Mouse (Mus musculus) cerebellum, adult 8-10 months (tissue): ENCODE measurements around the gene Olfr978.
"Not testable (repeated sequence)": the region's sequence is repeated elsewhere in the genome, so short reads cannot be mapped to it uniquely, and the experiment has no call there.

Experiments
- DNase-seq: peaks from one replicate; pipeline ENCODE4 v3.0.0; 2022

The Olfr978 gene

DNA sequence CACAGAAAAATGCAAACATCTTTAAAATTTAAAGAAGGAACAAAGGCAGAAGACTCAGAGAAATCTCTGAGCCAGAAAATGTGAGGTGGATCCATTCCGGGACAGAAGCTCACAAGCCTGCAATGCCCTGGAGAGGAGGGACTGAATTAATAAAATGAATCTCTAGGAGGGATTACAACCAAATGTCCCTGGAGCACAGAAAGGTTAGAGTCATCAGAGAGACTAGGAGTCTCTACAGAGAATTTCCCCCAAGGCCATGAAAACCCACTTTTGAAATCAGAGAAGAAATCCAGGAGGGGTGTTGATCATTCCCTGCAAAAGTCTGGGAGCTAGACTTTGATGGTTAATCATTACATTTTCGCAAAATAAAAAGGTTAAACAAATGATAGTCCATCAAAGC is at the start of gene Olfr978:
Gene Olfr978, plus strand, starts transcription at position 301 of the 400 bp plus-strand sequence.
- DNase-seq: no peak

DNA sequence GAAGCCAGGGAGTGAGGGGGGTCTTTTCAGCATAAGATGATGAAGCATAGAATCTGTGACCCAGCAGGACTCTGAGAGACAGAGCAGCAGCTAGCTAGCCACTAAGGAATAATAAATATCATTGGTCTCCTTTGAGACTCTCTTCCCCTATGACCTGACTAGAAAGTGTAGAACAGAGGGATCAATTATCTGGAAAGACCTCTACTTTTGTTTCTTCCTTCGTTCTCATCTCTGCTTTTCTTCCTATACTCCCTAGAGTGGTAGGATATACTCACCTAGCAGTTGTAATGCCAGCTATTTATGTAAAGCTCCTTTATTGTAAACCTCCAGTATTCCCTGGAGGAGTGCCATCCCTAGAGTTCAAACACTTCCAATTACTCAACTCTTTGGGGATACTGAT is 40.0 kb upstream of the Olfr978 start, which contains the start of gene Olfr975:
Gene Olfr975, minus strand, starts transcription at position 101 of the 400 bp plus-strand sequence.
- no peak for DNase-seq

DNA sequence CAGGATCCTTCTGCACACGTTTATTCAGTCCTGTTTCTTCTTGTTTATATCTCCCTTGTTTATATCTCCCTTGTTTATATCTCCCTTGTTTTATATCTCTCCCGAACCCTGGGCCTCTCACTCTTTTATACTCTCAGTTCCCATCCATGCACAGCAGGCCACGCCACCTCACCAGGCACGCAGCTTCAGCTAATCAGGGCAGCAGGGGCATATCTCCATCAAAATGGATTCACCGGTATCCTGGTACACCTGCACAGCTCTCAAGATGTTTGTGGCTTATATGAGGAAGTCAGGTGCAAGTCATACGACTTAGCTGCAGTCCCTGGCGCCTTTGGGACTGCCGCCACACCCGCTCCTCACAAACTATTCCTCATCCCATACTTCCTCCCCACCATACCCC is 30.9 kb upstream of the Olfr978 start, which contains the start of gene Olfr976:
Gene Olfr976, minus strand, starts transcription at position 101 of the 400 bp plus-strand sequence.
- DNase-seq: not testable (repeated sequence)

DNA sequence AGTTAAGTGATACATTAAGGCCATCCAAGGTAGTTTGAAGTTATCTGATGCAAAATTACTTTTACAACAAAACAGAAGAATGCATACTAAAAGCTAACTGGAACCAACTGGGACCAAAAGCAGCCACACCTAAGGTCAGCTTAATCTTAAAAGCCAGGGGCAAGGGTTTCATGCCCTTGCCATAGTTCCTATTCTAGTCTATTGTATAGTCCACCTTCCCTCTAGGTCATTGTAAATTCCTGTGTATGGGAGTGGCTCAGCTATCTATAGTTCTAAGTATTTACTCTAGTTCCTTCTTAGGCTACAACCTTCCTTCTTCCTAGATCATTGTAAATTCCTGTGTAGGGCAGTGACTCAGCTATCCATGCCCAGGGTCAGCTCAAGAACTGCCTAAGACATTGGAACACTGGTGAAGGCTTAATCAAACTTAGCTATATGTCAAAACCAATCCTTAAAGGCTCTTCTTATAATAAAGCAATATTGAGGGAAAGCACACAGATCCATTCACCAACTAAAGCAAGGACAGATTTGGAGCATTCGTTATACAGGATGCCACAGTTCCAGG is 15.2 kb upstream of the Olfr978 start:
- not testable (repeated sequence) for DNase-seq

DNA sequence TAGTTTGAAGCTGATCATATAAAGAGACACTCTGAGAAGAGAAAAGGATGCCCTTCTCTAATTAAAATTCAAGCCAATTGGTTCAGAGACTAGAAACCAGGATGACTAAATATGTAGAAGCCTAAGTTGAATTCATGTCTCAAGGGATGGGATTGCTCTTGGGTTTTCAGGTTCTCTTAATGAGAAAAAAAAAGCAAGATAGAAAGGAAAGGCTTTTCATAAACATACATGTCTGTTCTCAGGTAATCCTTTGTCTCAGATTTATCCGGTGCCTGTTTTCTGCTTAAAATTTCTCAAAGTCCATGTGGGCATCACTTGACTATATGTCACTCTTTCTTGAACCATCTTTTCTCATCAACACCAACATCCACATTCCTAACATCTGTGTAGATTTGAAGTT is 11.5 kb downstream of the Olfr978 start, which contains the start of gene Olfr979:
Gene Olfr979, minus strand, starts transcription at position 101 of the 400 bp plus-strand sequence.
- no peak for DNase-seq

DNA sequence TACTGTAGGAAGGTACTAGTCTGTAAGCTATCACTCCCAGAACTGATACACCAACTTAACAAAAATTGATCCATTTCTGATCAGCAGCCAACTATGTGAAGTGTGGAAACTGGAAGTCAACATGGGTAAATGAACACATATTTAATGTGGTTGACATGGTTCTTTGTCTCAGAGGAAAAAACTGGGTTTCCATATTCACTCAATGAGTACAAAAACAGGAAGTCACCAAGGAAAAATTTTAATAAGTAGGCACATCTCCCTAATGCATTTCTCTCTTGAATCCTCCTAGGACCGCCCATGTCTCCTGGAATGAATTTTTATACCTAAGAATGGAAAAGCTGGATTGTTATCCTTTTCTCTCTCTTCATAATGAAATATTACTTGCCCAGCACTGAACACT is 17.6 kb downstream of the Olfr978 start, which contains the start of gene Olfr980:
Gene Olfr980, minus strand, starts transcription at position 101 of the 400 bp plus-strand sequence.
- no peak for DNase-seq

DNA sequence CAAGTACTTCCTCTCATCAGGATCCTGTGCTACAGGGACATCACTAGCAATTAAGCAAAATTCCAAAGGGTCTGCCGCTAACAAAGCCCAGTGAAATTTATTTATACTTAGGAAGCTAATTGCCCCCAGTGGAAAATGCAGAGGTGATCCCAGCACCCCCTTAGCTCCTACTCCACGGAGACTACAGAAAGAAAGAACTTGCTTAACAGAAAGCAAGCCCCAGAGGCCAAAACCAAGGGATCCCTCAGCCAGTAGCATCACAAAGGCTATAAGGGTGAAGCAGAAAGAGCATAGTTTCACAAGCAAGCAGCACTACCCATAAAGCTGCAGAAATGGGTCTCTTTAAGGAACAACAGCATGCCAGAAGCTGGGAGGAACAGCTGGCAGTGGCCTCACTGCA is 29.3 kb downstream of the Olfr978 start, which contains the start of gene Olfr981:
Gene Olfr981, plus strand, starts transcription at position 301 of the 400 bp plus-strand sequence.
- no peak for DNase-seq
